Mouse (Mus musculus): ENCODE data around the gene Hist1h1a. TPM values are rescaled to one million over a fixed set of nuclear protein-coding genes. Genes with fewer than 3 reads are reported as not detected.
A peak's percentile ranks its signal among the peaks of the same experiment; 100 is the strongest.
"Not testable (repeated sequence)": the region's sequence is repeated elsewhere in the genome, so short reads cannot be mapped to it uniquely, and the experiment has no call there.

The Hist1h1a gene
- polyA plus RNA-seq (2015; fragmentation: Nextera tagmentation; extraction: Ambion mirVana) = 2.5 and 3.5 TPM in 2 replicates

- Histone ChIP-seq H3K4me3 (ENCODE audit: low read depth, low read length) (peak within 1 kb of the TSS; percentile 67), H3K27me3 (ENCODE audit: control insufficient read depth, insufficient read depth, low read depth, low read length) (no peaks in the 10 kb centered on the region), H3K4me1 (ENCODE audit: control insufficient read depth, low read depth, low read length) (peaks cover 42% of the 10 kb centered on the region), H3K27ac (ENCODE audit: low read length) (peak within 1 kb of the TSS; percentile 96), H3K9ac (ENCODE audit: low read depth, low read length) (peak within 1 kb of the TSS; percentile 79), H3K36me3 (ENCODE audit: control insufficient read depth, insufficient read depth) (no peaks in the 10 kb centered on the region), H3K9me3 (replicated peaks; ENCODE audit: control insufficient read depth, low read length) (no peaks in the 10 kb centered on the region), H3K4me2 (ENCODE audit: low read depth, low read length) (peak within 1 kb of the TSS; percentile 86)
- peak; percentile 47 for ATAC-seq (ENCODE audit: low read depth)
- 2% methylated on average over 34 of the region's 34 CpGs for WGBS (ENCODE audit: insufficient replicate concordance)
Observed at GRCm38 (mm10) chr13:23763586-23764323, at the start of gene Hist1h1a. TSS of gene Hist1h1a (plus strand) at chr13:23763666.

DNA sequence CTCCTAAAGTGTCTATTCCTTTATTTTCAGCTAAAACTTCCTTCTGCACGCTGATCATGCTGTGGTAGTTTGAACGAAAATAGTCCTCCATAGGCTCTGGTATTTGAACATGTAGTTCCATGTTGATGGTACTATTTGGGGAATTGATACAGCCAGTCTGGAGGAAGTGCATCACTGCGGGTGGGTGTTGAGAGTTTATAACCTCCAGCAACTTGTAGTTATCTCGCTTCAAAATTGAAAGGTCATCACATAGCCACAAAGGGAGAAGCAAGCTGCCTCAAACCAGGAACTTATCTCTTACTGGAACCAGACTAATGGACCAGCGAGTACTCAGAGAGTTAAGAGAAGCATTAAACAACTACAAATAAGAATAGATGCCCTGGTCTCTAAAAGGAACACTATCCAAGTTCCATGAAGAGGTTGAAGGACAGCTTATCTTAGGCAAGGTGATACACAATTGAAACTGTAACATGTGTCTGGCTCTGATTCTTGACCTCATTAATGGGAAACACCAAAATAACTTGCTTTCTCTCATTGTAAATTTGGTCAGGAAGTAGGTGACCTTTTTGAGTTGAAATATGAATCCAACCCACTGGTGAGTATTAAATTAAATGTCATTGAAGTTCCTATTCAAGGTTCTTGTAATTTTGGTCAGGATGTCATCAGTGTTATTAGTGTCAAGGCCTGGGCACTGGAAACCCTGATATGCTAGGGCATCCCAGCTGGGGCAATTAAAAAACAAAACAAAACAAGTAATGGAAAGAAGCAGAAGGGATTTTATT, 47.0 kb upstream of the Hist1h1a start:
- no peaks in the 10 kb centered on the region for H3K36me3 ChIP-seq (ENCODE audit: control insufficient read depth, insufficient read depth)
- WGBS (ENCODE audit: insufficient replicate concordance) = 23% methylated on average over 5 of the region's 5 CpGs
- no peak for ATAC-seq (ENCODE audit: low read depth)

GRCm38 (mm10) chr13:23717176-23717575, 46.3 kb upstream of the Hist1h1a start:
- ATAC-seq (ENCODE audit: low read depth) = no peak
- 46% methylated on average over 11 of the region's 11 CpGs for WGBS (ENCODE audit: insufficient replicate concordance)
- no peak overlapping the region for H3K4me3 ChIP-seq (ENCODE audit: low read depth, low read length)
- H3K9me3 ChIP-seq (replicated peaks; ENCODE audit: control insufficient read depth, low read length) = no peaks in the 10 kb centered on the region
- no peaks in the 10 kb centered on the region for H3K27me3 ChIP-seq (ENCODE audit: control insufficient read depth, insufficient read depth, low read depth, low read length)
- H3K36me3 ChIP-seq (ENCODE audit: control insufficient read depth, insufficient read depth) = no peaks in the 10 kb centered on the region
- no peaks in the 10 kb centered on the region for H3K4me1 ChIP-seq (ENCODE audit: control insufficient read depth, low read depth, low read length)
- H3K4me2 ChIP-seq (ENCODE audit: low read depth, low read length) = no peak overlapping the region
- no peak overlapping the region for H3K27ac ChIP-seq (ENCODE audit: low read length)
- no peak overlapping the region for H3K9ac ChIP-seq (ENCODE audit: low read depth, low read length)

More for the DNA sequence above, 47.0 kb upstream of the Hist1h1a start:
- Histone ChIP-seq H3K27me3 (ENCODE audit: control insufficient read depth, insufficient read depth, low read depth, low read length) (no peaks in the 10 kb centered on the region), H3K9me3 (replicated peaks; ENCODE audit: control insufficient read depth, low read length) (no peaks in the 10 kb centered on the region), H3K4me2 (ENCODE audit: low read depth, low read length) (no peak overlapping the region), H3K27ac (ENCODE audit: low read length) (no peak overlapping the region), H3K4me3 (ENCODE audit: low read depth, low read length) (no peak overlapping the region), H3K9ac (ENCODE audit: low read depth, low read length) (no peak overlapping the region), H3K4me1 (ENCODE audit: control insufficient read depth, low read depth, low read length) (peaks cover under 1% of the 10 kb centered on the region; the same call in 1 of the 2 replicates)

- H3K4me3 ChIP-seq (ENCODE audit: low read depth, low read length); H3K9me3 ChIP-seq (replicated peaks; ENCODE audit: control insufficient read depth, low read length); H3K4me1 ChIP-seq (ENCODE audit: control insufficient read depth, low read depth, low read length); H3K27me3 ChIP-seq (ENCODE audit: control insufficient read depth, insufficient read depth, low read depth, low read length); ATAC-seq (ENCODE audit: low read depth); H3K36me3 ChIP-seq (ENCODE audit: control insufficient read depth, insufficient read depth); H3K9ac ChIP-seq (ENCODE audit: low read depth, low read length); H3K4me2 ChIP-seq (ENCODE audit: low read depth, low read length): not testable (repeated sequence)
- WGBS (ENCODE audit: insufficient replicate concordance) = 9% methylated on average over 2 of the region's 2 CpGs
- H3K27ac ChIP-seq (ENCODE audit: low read length) = 0 out of 2 replicates have a peak overlapping the region, but pooled peaks have one; percentile 9
Observed at GRCm38 (mm10) chr13:23717593-23718245, 45.7 kb upstream of the Hist1h1a start.

DNA sequence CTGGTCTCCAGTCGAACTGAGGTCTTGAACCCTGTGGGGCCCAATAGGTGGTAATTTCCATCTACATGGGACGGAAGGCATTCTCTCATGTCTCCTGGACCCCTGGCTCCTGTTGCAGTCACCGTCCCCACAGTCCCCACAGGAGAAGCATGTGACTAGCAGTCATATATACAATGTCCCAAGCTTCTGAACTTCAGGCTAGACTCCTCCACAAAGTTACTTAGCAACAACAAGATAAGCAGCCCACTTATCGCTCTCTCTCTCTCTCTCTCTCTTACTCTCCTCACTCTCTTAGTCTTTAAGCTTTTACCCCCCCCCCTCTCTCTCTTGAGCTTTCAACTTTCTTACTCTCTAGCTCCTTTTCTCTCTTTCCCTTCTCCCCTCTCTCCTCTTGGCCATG, 39.2 kb upstream of the Hist1h1a start:
- H3K27ac ChIP-seq (ENCODE audit: low read length) = no peak overlapping the region
- no peaks in the 10 kb centered on the region for H3K36me3 ChIP-seq (ENCODE audit: control insufficient read depth, insufficient read depth)
- ATAC-seq (ENCODE audit: low read depth) = 0 out of 2 replicates have a peak, but pooled peaks have one; percentile 35
- H3K27me3 ChIP-seq (ENCODE audit: control insufficient read depth, insufficient read depth, low read depth, low read length) = no peaks in the 10 kb centered on the region
- H3K4me1 ChIP-seq (ENCODE audit: control insufficient read depth, low read depth, low read length) = peaks cover 23% of the 10 kb centered on the region
- H3K4me2 ChIP-seq (ENCODE audit: low read depth, low read length) = no peak overlapping the region
- H3K9me3 ChIP-seq (replicated peaks; ENCODE audit: control insufficient read depth, low read length) = no peaks in the 10 kb centered on the region
- WGBS (ENCODE audit: insufficient replicate concordance) = 53% methylated on average over 4 of the region's 4 CpGs
- H3K4me3 ChIP-seq (ENCODE audit: low read depth, low read length) = no peak overlapping the region
- no peak overlapping the region for H3K9ac ChIP-seq (ENCODE audit: low read depth, low read length)

DNA sequence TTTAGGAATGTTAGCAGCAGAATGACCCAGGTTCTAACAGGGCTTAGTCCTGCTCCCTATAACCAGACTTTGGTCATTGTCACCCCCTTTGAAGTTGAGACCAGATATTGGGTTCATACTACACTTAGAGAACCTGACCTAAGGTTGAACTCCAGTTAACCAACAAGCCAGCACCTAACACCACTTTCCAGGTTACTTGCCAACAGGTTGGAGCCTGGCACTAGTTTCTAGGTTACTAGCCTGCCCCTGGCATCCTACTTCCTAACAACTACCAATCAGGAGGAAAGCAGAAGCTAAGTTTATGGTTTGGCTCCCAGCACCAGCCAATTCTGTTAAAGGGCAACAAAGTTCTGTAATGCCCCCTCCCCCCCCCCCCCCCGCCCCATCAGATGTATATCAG, 38.3 kb upstream of the Hist1h1a start:
- H3K4me1 ChIP-seq (ENCODE audit: control insufficient read depth, low read depth, low read length) = peaks cover 29% of the 10 kb centered on the region
- H3K36me3 ChIP-seq (ENCODE audit: control insufficient read depth, insufficient read depth) = no peaks in the 10 kb centered on the region
- no peak overlapping the region for H3K9ac ChIP-seq (ENCODE audit: low read depth, low read length)
- WGBS (ENCODE audit: insufficient replicate concordance) = 40% methylated on average over 1 of the region's 1 CpGs
- no peak overlapping the region for H3K27ac ChIP-seq (ENCODE audit: low read length)
- no peak overlapping the region for H3K4me2 ChIP-seq (ENCODE audit: low read depth, low read length)
- no peak overlapping the region for H3K4me3 ChIP-seq (ENCODE audit: low read depth, low read length)
- H3K9me3 ChIP-seq (replicated peaks; ENCODE audit: control insufficient read depth, low read length) = no peaks in the 10 kb centered on the region
- H3K27me3 ChIP-seq (ENCODE audit: control insufficient read depth, insufficient read depth, low read depth, low read length) = no peaks in the 10 kb centered on the region
- ATAC-seq (ENCODE audit: low read depth) = no peak

GRCm38 (mm10) chr13:23728472-23729191, 34.8 kb upstream of the Hist1h1a start:
- H3K9me3 ChIP-seq (replicated peaks; ENCODE audit: control insufficient read depth, low read length) = no peaks in the 10 kb centered on the region
- H3K27me3 ChIP-seq (ENCODE audit: control insufficient read depth, insufficient read depth, low read depth, low read length) = no peaks in the 10 kb centered on the region
- H3K27ac ChIP-seq (ENCODE audit: low read length) = 0 out of 2 replicates have a peak overlapping the region, but pooled peaks have one; percentile 29
- H3K4me1 ChIP-seq (ENCODE audit: control insufficient read depth, low read depth, low read length) = peaks cover 30% of the 10 kb centered on the region
- H3K4me3 ChIP-seq (ENCODE audit: low read depth, low read length) = no peak overlapping the region
- 51% methylated on average over 18 of the region's 18 CpGs for WGBS (ENCODE audit: insufficient replicate concordance)
- peak overlapping the region; percentile 26; the same call in 1 of the 2 replicates for H3K9ac ChIP-seq (ENCODE audit: low read depth, low read length)
- H3K36me3 ChIP-seq (ENCODE audit: control insufficient read depth, insufficient read depth) = no peaks in the 10 kb centered on the region
- peak overlapping the region; percentile 29; the same call in 1 of the 2 replicates for H3K4me2 ChIP-seq (ENCODE audit: low read depth, low read length)
- no peak for ATAC-seq (ENCODE audit: low read depth)

DNA sequence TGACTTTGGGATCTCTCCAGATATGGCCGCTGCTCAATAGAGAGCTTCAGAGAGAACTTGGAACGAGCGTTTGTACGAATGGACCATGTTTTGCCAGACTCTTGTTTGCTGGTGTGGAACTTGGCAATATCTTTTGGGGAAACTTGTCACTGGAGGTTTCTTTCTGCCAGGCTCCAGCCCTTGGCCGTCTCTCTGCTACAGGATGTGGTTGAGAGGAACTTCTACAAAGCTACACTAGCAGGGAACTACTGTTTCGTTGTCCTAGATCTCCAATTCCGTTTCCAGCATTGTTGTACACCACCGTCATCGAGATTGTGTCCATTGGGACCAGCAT, 34.3 kb upstream of the Hist1h1a start:
- Histone ChIP-seq H3K4me3 (ENCODE audit: low read depth, low read length) (no peak overlapping the region), H3K4me1 (ENCODE audit: control insufficient read depth, low read depth, low read length) (peaks cover 28% of the 10 kb centered on the region), H3K9ac (ENCODE audit: low read depth, low read length) (no peak overlapping the region), H3K9me3 (replicated peaks; ENCODE audit: control insufficient read depth, low read length) (no peaks in the 10 kb centered on the region), H3K27me3 (ENCODE audit: control insufficient read depth, insufficient read depth, low read depth, low read length) (no peaks in the 10 kb centered on the region), H3K36me3 (ENCODE audit: control insufficient read depth, insufficient read depth) (no peaks in the 10 kb centered on the region), H3K4me2 (ENCODE audit: low read depth, low read length) (no peak overlapping the region), H3K27ac (ENCODE audit: low read length) (no peak overlapping the region)
- WGBS (ENCODE audit: insufficient replicate concordance) = 55% methylated on average over 9 of the region's 9 CpGs
- ATAC-seq (ENCODE audit: low read depth) = no peak

Data from liver, embryonic 16.5 days (tissue).